Mouse (Mus musculus) hindbrain, postnatal 0 days (tissue): ENCODE results near the gene Xpo6. TPM values are rescaled to one million over a fixed set of nuclear protein-coding genes. Genes with fewer than 3 reads are reported as not detected.

Source experiments
- ATAC-seq: fragments of 200-750 bp; cut with Nextera tagmentation; 2 replicates; pipeline ENCODE4 v1.8.0; 2017; ENCODE audit warnings: mild to moderate bottlenecking, moderate TSS enrichment, moderate library complexity
- DNase-seq: peaks from one replicate; pipeline ENCODE4 v3.0.0-alpha.2; 2015; ENCODE audit warnings: low spot score
- H3K27ac ChIP-seq: fragments of 300-500 bp; sonication (generic); 2 replicates; pipeline ENCODE4 v1.5.1; 2014; ENCODE audit warnings: mild to moderate bottlenecking
- H3K27me3 ChIP-seq: fragments of 300-500 bp; sonication (generic); 2 replicates; pipeline ENCODE4 v1.6.1; 2014; ENCODE audit warnings: low read length, mixed read lengths; ENCODE audit not compliant: insufficient read depth
- H3K36me3 ChIP-seq: fragments of 300-500 bp; sonication (generic); 2 replicates; pipeline ENCODE4 v1.6.1; 2014; ENCODE audit warnings: low read length, mixed read lengths; ENCODE audit not compliant: insufficient read depth
- H3K4me1 ChIP-seq: fragments of 300-500 bp; sonication (generic); 2 replicates; pipeline ENCODE4 v1.6.1; 2014; ENCODE audit warnings: antibody characterized with exemption, low read length, mixed read lengths; ENCODE audit not compliant: insufficient read depth
- H3K4me2 ChIP-seq: fragments of 300-500 bp; sonication (generic); 2 replicates; pipeline ENCODE4 v1.6.1; 2014; ENCODE audit warnings: low read depth, mild to moderate bottlenecking, low read length, moderate library complexity, mixed read lengths
- H3K4me3 ChIP-seq: fragments of 300-500 bp; sonication (generic); 2 replicates; pipeline ENCODE4 v1.5.1; 2014; ENCODE audit warnings: low read length
- H3K9ac ChIP-seq: fragments of 300-500 bp; sonication (generic); replicated peaks from 2 replicates; pipeline ENCODE4 v1.6.1; 2014; ENCODE audit warnings: mild to moderate bottlenecking, low read length, moderate library complexity, mixed read lengths
- H3K9me3 ChIP-seq: fragments of 300-500 bp; sonication (generic); 2 replicates; pipeline ENCODE4 v1.6.1; 2016; ENCODE audit warnings: low read length, mixed read lengths
- CTCF ChIP-seq: IDR thresholded peaks from 2 replicates; pipeline ENCODE4 v1.5.1; 2016; ENCODE audit warnings: antibody characterized with exemption, control low read depth, low read depth
- WGBS: fragments of 180-500 bp; shearing (Covaris S2); extraction: QIAGEN DNeasy Blood & Tissue Kit; methylation state at CpG from one replicate; pipeline ENCODE4 v1.1.7; 2014; 5-methylcytosine and 5-hydroxymethylcytosine counted together
- polyA plus RNA-seq: library from polyadenylated mRNA; unstranded; fragments of >200 nt; fragmentation: Nextera tagmentation; extraction: Ambion mirVana; gene quantifications from 2 replicates; pipeline ENCODE4 v1.2.1, GENCODE M21; 2015
- total RNA-seq: library from RNA; depleted of rRNA; stranded (reverse); fragments of >200 nt; gene quantifications from 2 replicates; pipeline ENCODE4 v1.2.3, GENCODE M21; 2014

The Xpo6 gene
- total and polyA plus RNA-seq, 2 experiments from 2014 or later = 45.4 to 124 TPM

DNA sequence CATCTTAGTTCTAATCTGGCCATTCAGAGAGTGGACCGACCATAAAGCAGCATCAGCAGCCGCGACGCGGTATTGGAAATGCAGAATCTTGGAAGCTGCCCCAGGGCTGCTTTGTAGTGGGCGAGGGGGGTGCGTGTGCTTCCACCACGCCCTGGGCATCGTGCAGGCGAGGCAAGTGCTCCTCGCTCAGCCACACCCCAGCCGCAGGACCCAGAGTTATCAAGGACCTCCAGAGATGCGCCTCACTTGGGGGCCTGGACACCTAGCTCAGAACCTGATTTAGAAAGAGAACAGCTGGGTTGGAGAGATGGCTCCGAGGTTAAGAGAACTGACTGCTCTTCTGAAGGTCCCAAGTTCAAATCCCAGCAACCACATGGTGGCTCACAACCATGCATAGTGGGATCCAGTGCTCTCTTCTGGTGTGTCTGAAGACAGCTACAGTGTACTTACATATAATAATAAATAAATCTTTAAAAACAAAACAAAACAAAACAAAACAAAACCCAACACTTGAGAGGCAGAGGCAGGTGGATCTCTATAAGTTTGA, 40.6 kb upstream of the Xpo6 start:
- no peak for TF ChIP-seq CTCF
- Histone ChIP-seq H3K4me1 (no peaks in the 10 kb centered on the region), H3K27ac (no peak overlapping the region), H3K9ac (no peak overlapping the region), H3K4me2 (no peak overlapping the region), H3K36me3 (no peaks in the 10 kb centered on the region), H3K9me3 (no peaks in the 10 kb centered on the region), H3K27me3 (no peaks in the 10 kb centered on the region), H3K4me3 (no peak overlapping the region)
- 81% methylated on average over 14 of the region's 14 CpGs for WGBS
- ATAC-seq (no peak), DNase-seq (no peak)

DNA sequence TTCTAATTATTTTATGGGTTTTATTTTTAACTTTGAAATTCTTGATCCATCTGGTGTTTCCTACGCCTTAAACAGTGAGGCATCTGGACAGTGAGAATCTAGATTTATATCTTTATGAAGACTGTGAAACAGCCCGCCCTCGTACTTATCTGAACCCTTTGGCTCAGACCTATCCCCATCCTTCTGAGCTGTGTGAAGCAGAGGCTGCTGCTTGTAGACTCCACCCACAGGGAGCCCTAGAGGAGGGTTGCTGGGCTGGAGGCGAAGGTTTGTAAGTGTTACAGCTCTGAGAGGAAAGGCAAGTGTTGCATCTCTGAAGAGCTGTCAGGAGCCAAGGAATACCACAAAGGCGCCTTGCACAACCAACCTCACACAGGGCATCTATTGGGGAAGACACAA, 36.5 kb upstream of the Xpo6 start:
- Histone ChIP-seq H3K27ac (no peak overlapping the region), H3K4me2 (no peak overlapping the region), H3K9ac (no peak overlapping the region), H3K9me3 (no peaks in the 10 kb centered on the region), H3K4me3 (no peak overlapping the region), H3K27me3 (no peaks in the 10 kb centered on the region), H3K36me3 (no peaks in the 10 kb centered on the region), H3K4me1 (no peaks in the 10 kb centered on the region)
- DNase-seq (no peak), ATAC-seq (no peak)
- 86% methylated on average over 5 of the region's 5 CpGs for WGBS
- TF ChIP-seq CTCF = no peak

DNA sequence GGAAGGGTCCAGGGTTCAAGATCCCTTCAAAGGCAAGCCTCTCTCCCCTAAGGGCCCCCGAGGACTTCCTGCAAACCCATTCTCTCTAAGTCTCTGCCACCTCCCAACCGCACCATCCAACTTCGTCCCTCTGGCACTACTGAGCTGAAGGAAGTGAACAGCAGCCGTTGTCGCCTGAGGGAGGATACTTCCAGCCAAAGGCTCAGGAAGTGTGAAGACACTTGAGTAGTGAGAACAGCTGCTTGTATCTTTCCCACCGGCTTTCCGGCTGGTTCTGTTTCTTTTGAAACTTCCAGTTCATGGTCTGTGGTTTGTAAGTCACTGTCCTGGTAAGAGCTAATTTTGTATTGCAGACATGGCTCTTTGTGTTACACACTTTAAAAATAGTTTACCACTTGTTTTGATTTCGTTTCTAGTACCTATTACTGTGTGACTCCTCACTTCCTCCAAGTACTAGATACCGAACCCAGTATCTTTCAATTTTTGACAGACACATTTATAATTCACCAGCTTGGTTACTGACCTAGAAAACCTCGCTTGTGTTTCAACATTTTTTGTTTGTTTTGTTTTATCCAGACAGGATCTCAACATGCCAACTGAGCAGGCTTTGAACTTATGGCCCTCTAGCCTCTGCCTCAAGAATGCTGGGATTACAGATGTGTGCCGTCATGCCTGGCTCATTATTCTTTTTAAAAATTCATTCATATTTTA, 35.9 kb upstream of the Xpo6 start:
- no peaks in the 10 kb centered on the region for H3K4me1 ChIP-seq
- no peaks in the 10 kb centered on the region for H3K27me3 ChIP-seq
- no peak overlapping the region for H3K4me3 ChIP-seq
- DNase-seq = no peak
- ATAC-seq = no peak
- no peak overlapping the region for H3K9ac ChIP-seq
- WGBS = 55% methylated on average over 11 of the region's 11 CpGs
- no peak for TF ChIP-seq CTCF
- H3K36me3 ChIP-seq = no peaks in the 10 kb centered on the region
- no peak overlapping the region for H3K27ac ChIP-seq
- H3K4me2 ChIP-seq = no peak overlapping the region
- H3K9me3 ChIP-seq = no peaks in the 10 kb centered on the region

DNA sequence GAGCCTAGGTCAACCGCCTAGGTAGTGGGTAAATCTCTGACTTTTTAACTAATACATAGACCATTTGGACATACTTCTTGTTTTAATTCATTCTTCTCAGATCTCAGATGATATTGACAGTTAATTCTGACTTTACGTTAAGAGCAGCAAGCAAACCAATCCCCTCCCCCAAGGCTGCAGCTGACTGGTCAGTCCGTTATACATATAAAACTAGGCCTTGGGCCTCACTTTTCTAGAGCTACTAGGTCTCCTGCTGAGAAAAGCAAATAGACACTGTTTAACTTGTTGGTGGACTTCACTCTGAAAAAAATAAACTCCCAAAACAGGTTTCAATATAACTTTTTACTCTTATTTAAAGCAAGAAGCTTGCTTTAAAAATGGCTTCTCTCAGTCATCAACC, 34.3 kb upstream of the Xpo6 start:
- DNase-seq (no peak), ATAC-seq (no peak)
- H3K9me3 ChIP-seq = no peaks in the 10 kb centered on the region
- 90% methylated on average over 3 of the region's 3 CpGs for WGBS
- H3K4me3 ChIP-seq = no peak overlapping the region
- no peaks in the 10 kb centered on the region for H3K27me3 ChIP-seq
- H3K36me3 ChIP-seq = no peaks in the 10 kb centered on the region
- no peak overlapping the region for H3K4me2 ChIP-seq
- no peak overlapping the region for H3K27ac ChIP-seq
- no peak for TF ChIP-seq CTCF
- H3K4me1 ChIP-seq = no peaks in the 10 kb centered on the region
- no peak overlapping the region for H3K9ac ChIP-seq

DNA sequence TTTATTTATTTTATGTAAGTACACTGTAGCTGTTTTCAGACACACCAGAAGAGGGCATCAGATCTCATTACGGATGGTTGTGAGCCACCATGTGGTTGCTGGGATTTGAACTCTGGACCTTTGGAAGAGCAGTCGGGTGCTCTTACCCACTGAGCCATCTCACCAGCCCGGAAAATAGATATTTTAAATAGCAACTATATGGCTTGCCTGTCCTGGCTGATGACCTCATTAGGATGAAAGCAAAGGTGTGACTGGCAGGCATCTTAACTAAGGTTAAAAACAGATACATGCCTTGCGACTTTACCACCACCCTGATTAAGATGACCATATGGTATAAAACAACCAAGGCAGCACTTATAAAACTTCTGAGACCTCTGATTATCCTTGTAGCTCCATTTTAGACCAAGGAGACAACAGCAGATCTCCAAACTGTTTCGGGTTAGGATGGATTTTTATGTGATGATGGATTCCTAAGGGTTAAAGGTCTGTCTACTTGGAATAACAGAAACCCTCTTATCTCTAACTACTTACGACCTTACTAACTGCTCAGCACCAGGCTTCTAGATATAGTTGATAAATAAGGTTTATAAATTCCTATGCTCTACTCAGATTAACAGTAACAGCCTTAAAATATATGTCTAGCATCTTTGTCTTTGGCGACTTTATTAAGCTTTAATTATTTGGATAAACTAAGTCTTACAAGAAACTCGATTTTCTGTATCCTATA, 32.2 kb upstream of the Xpo6 start:
- no peak overlapping the region for H3K27ac ChIP-seq
- H3K4me3 ChIP-seq = no peak overlapping the region
- H3K9me3 ChIP-seq = no peaks in the 10 kb centered on the region
- no peak overlapping the region for H3K4me2 ChIP-seq
- H3K4me1 ChIP-seq = no peaks in the 10 kb centered on the region
- ATAC-seq = no peak
- no peaks in the 10 kb centered on the region for H3K36me3 ChIP-seq
- 86% methylated on average over 7 of the region's 8 CpGs for WGBS
- no peaks in the 10 kb centered on the region for H3K27me3 ChIP-seq
- DNase-seq = no peak
- TF ChIP-seq CTCF = no peak
- no peak overlapping the region for H3K9ac ChIP-seq

DNA sequence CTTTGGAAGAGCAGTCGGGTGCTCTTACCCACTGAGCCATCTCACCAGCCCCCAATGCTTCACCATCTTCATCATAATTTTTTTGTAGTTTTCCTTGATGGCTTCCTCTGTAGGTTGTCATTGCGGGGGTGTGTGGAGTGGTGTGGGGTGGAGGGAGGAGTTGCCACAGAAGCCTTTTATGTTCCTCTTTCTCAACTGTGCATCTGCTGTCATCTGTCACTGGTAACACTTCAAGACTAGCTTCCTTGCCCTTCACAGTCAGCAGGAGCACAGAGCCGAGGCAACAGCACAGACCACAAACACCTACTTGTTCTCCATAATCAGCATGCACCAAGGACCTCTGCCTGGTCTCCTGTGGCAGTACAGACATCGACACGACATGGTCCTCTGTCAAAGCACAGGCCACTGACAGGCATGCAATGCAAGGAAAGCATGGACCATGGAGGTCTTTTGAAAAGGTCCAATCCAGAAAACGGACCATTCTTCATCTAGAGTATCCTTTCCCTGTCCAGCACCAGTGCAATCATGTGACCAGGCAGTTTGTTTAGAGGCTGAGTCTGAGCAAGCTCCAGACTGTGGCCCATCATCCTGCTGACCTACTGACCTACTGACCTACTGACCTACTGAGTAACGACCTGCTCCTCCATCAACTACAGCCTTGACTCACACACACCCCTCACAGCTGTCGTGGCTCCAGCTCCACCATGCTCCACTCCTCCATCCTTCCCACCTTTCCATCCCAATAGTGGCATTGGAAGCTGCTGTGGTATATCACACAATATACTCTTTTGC, 30.3 kb upstream of the Xpo6 start:
- no peak overlapping the region for H3K9ac ChIP-seq
- no peaks in the 10 kb centered on the region for H3K4me1 ChIP-seq
- no peaks in the 10 kb centered on the region for H3K9me3 ChIP-seq
- H3K27ac ChIP-seq = no peak overlapping the region
- DNase-seq (no peak), ATAC-seq (no peak)
- TF ChIP-seq CTCF = no peak
- WGBS = 65% methylated on average over 8 of the region's 8 CpGs
- no peaks in the 10 kb centered on the region for H3K27me3 ChIP-seq
- no peaks in the 10 kb centered on the region for H3K36me3 ChIP-seq
- H3K4me2 ChIP-seq = no peak overlapping the region
- no peak overlapping the region for H3K4me3 ChIP-seq
